Mouse (Mus musculus) urinary bladder, postnatal 14 days (tissue): ENCODE data around the gene Cttn.

ENCODE experiments used
- DNase-seq: peaks from one replicate; pipeline ENCODE4 v3.0.0; 2021; ENCODE audit warnings: low spot score

Gene Cttn

DNA sequence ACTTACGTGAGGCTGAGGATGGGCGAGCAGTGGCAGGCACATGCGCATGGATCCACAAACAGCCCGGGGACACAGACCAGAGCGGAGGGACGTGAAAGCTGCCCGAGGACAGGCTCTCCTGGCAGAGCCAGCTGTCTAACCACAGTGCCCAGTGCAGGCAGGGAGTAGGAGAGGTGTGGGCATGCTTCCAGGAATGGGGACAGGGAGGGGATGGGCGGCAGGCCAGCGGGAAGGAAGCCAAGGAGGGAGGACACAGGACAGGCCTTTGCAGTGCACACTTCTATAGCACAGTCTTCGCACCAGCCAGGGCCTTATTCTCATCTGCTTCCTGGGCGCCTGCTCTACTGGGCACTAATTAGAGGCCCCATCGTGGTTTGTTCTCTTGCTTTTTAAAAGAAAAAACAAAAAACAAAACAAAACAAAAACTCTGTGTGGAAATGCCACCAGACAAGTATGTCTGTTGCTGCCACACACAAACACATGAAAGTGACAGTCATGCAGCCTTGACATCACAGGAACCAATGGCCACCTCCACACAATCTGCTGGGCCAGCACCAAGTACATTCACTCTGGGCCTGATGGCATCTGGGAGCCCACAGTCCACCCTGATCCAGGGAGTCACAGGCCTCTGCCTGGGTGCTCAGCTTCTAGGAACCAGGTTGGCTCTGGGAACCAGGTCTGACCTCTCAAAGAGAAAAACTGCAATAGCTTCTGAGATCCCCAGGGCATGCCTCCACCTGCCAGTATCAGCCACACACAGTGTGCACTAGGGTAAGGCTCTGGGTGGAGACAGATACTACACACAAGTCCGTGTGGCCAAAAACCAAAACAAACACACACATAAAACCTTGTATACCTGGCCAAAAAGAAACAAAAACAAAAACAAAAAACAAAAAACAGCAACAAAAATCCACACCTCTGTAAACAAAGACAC, 20.9 kb downstream of the Cttn start:
- peak; percentile 88 for DNase-seq

- DNase-seq: no peak
Measured at GRCm38 (mm10) chr7:144448186-144448585, 22.6 kb downstream of the Cttn start.

DNA sequence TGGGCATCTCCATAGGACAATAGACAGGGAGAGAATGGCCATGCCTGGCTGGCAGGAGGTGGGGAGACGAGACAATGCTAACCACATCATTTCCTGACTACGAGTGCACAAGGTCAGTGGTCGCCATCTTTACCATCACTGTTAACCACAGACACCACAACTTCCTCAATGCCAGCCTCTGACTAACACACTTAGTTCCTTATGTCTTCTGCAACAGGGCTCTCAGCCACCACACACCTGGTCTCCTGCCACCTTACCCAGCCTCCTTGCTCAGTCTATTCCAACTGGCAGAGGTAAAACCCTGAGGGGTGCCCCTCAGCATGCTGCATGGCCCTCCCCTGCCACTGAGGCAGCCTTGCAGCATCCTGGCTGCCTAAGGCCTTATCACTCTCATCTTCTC, 23.7 kb downstream of the Cttn start:
- no peak for DNase-seq

DNA sequence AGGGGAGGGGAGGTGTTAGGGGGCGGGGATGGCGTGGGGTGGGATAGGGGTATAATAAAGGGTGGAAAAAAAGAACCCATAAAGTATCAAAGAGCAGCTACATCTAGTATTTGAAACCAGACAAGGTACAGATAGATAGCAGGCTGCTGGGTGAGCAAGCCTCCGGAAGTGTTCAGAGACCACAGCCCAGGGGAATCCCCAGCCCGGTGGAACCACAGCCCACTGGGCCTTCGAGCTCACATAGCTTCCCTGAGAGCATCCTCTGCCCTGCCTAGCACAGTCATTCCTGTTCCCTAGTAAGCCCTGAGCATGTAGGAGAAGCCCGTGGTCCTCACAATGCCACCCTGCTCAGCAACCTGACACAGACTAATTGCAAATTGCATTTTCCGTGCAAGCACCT, 26.0 kb downstream of the Cttn start:
- no peak for DNase-seq

- DNase-seq: no peak
Measured at GRCm38 (mm10) chr7:144441976-144442375, 28.8 kb downstream of the Cttn start.

- DNase-seq: no peak
Measured at GRCm38 (mm10) chr7:144441466-144441865, 29.3 kb downstream of the Cttn start.

DNA sequence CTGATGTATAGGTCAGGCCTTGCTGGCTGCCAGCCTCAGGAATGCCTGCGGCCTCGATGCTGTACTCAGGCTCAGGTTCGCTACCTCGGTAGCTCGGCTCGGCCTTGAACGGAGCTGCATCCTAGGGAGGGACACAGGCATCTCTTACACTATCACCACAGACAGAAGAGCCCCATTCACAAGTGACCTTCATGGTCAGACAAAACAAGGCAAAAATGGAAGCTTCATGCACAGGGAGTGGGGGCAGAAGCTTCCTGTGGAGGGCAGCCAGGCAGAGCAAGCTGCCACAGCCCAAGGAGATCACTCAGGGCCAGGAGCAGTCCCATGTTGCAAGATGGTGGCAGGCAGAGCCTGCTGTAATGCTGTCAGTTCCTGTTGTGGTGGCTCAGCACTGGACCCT, 32.0 kb downstream of the Cttn start:
- no peak for DNase-seq

GRCm38 (mm10) chr7:144432920-144433319, 37.9 kb downstream of the Cttn start:
- no peak for DNase-seq

DNA sequence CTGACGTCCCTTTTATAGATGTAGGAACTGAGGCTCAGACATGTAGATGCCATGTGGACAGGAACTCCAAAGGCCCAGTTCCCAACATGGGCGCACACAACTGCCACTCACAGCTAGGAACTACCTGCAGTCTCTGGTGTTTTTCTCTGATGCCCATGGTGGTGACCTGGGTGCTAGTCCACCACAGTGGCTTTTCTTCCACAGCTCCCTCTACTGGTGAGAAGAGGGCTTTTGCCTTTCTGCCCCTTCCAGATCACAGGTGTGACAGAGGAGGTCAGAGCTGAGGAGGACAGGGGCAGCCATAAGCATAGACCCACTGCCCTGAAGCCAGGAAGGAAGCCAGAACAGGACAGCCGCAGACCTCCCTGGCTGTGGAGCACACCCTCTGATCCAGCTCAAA, 43.3 kb downstream of the Cttn start:
- DNase-seq: no peak

- DNase-seq: no peak
Measured at GRCm38 (mm10) chr7:144426594-144426993, 44.2 kb downstream of the Cttn start.

DNA sequence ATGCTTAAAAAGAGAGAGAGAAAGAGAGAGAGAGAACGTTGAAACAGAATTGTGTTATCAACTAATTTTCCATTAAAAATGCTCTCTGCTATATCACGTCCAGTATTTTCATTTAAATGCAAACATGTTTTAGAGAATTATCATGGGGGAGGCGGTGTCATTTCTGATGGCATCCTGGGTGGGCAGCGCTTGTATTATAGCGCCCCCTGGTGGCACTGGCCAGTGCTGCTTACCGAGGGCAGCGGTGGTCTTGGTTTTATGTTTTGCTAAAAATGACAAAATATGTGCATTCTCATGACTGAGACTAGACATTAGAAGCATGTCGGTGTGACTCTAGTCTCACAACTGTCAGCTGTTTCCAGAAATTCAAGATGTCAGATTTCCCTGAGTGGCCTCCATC, 44.9 kb downstream of the Cttn start:
- peak; percentile 64 for DNase-seq

GRCm38 (mm10) chr7:144421478-144421877, 49.3 kb downstream of the Cttn start:
- no peak for DNase-seq

DNA sequence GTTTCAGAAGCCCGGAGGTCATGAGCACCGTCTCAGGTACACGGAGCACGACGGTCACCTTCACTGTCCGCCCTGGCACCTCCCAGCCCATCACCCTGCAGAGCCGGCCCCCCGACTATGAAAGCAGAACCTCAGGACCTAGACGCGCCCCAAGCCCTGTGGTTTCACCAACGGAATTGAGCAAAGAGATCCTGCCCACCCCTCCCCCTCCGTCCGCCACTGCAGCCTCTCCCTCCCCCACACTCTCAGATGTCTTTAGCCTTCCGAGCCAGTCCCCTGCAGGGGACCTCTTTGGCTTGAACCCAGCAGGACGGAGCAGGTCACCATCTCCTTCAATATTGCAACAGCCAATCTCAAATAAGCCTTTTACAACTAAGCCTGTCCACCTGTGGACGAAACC, 50.3 kb downstream of the Cttn start:
- no peak for DNase-seq

DNA sequence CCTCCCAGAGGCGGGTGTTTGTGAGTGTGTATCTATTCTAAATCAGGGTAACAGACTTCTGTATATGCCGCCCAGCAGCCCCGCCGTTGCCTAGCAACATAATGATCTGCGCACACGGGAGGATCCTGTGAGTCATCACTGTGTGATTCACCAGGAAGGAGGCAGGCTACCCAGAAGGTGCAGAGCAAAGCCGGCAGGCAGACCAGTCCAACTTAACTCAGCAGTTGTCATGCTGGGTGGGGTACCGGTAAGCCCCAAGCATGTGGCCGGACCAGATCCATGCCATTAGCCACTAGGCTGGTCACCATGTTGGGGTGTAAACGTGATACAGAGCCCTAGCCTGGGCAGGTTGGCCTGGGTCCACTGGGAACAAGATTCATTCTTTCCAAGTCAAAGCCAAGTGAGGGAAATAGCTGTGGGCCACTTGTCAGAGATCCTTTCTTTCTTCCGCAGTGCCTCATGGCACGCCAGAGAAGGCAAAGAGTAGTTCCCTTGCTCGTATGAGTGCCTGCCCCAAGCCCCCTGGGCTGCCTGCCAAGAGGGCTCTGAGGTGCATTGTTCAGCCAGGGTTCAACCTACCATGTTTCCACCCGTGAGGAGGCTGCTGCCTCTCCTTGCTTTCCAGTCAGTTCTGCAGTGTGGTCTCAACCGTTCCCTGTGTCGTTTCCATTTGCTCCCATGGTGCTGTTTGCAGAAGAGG, 53.0 kb downstream of the Cttn start:
- peak; percentile 84 for DNase-seq

DNA sequence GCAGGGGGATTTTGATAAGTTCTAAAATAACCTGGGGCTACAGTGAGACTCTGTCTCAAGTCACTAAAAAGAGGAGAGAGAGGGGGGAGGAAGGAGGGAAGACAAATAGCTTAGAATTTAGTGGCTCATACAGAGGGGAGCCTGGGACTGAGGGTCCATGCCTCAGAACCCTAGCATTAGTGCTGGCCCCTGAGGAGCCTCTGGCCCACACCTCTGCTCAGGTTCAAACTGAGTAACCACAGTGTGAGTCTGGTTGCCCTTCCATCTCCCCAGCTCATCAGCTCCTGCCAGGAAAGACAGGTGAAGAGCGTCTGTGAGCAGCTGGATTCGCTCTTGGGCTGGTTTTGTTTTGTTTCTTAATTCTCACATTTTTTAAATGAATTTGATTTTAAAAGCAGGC, 53.6 kb downstream of the Cttn start:
- no peak for DNase-seq

- DNase-seq: peak; percentile 17
Measured at GRCm38 (mm10) chr7:144415795-144416194, 55.0 kb downstream of the Cttn start.

GRCm38 (mm10) chr7:144414632-144415031, 56.2 kb downstream of the Cttn start:
- no peak for DNase-seq

GRCm38 (mm10) chr7:144411967-144412906, 58.6 kb downstream of the Cttn start:
- DNase-seq: no peak

DNA sequence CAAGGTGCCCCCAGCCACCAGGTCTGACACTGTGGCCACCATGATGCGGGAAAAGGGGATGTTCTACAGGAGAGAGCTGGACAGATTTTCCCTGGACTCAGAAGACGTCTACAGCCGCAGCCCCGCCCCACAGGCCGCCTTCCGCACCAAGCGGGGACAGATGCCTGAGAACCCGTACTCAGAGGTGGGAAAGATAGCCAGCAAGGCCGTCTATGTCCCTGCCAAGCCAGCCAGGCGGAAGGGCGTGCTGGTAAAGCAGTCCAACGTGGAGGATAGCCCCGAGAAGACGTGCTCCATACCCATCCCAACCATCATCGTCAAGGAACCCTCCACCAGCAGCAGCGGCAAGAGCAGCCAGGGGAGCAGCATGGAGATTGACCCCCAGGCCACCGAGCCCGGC, 61.1 kb downstream of the Cttn start:
- DNase-seq: no peak

GRCm38 (mm10) chr7:144408464-144409000, 62.3 kb downstream of the Cttn start:
- DNase-seq: no peak

GRCm38 (mm10) chr7:144407675-144408074, 63.1 kb downstream of the Cttn start:
- no peak for DNase-seq

- DNase-seq: no peak
Measured at GRCm38 (mm10) chr7:144402492-144402891, 68.3 kb downstream of the Cttn start.
